Mouse (Mus musculus): ENCODE measurements at regions not wholly inside any gene's neighbourhood (a gene's known extent, or its start where the extent isn't known, plus 50 kb on each side); places are given as distances from the start of the nearest gene placed in this dataset.
A peak's percentile ranks its signal among the peaks of the same experiment; 100 is the strongest.

GRCm38 (mm10) chr3:132006191-132006590 is 78.9 kb upstream of the Dkk2 start:
- no peaks in the 10 kb centered on the region for H3K9me3 ChIP-seq (replicated peaks)
- H3K9ac ChIP-seq, result no peak overlapping the region
- peaks cover 9% of the 10 kb centered on the region for H3K4me1 ChIP-seq
- no peaks in the 10 kb centered on the region for H3K27me3 ChIP-seq
- H3K4me2 ChIP-seq, result no peak overlapping the region
- H3K4me3 ChIP-seq, result no peak overlapping the region
- H3K27ac ChIP-seq, result no peak overlapping the region
- WGBS, result 25% methylated on average over 7 of the region's 7 CpGs
- H3K36me3 ChIP-seq (ENCODE audit: poor library complexity, severe bottlenecking), result no peaks in the 10 kb centered on the region
- peak; percentile 48; the same call in 1 of the 2 replicates for ATAC-seq

- H3K9me3 ChIP-seq (replicated peaks), result no peaks in the 10 kb centered on the region
- no peak overlapping the region for H3K27ac ChIP-seq
- no peak overlapping the region for H3K9ac ChIP-seq
- no peaks in the 10 kb centered on the region for H3K27me3 ChIP-seq
- no peak overlapping the region for H3K4me2 ChIP-seq
- H3K4me3 ChIP-seq, result no peak overlapping the region
- H3K36me3 ChIP-seq (ENCODE audit: poor library complexity, severe bottlenecking), result no peaks in the 10 kb centered on the region
- peak; percentile 60 for ATAC-seq
- WGBS, result 64% methylated on average over 11 of the region's 11 CpGs
- H3K4me1 ChIP-seq, result peaks cover 9% of the 10 kb centered on the region
Observed at GRCm38 (mm10) chr3:132006912-132007311, 78.2 kb upstream of the Dkk2 start.

- H3K4me3 ChIP-seq, result no peak overlapping the region
- no peaks in the 10 kb centered on the region for H3K27me3 ChIP-seq
- peaks cover 9% of the 10 kb centered on the region for H3K4me1 ChIP-seq
- 81% methylated on average over 4 of the region's 4 CpGs for WGBS
- no peaks in the 10 kb centered on the region for H3K36me3 ChIP-seq (ENCODE audit: poor library complexity, severe bottlenecking)
- H3K27ac ChIP-seq, result no peak overlapping the region
- H3K9ac ChIP-seq, result no peak overlapping the region
- no peak for ATAC-seq
- H3K4me2 ChIP-seq, result no peak overlapping the region
- no peaks in the 10 kb centered on the region for H3K9me3 ChIP-seq (replicated peaks)
Observed at GRCm38 (mm10) chr3:132007356-132007755, 77.7 kb upstream of the Dkk2 start.

GRCm38 (mm10) chr3:132015205-132015604 is 69.9 kb upstream of the Dkk2 start:
- 20% methylated on average over 6 of the region's 6 CpGs for WGBS
- 0 out of 2 replicates have a peak overlapping the region, but pooled peaks have one; percentile 16 for H3K4me2 ChIP-seq
- peak; percentile 11; the same call in 1 of the 2 replicates for ATAC-seq

GRCm38 (mm10) chr3:132017485-132018261 is 67.4 kb upstream of the Dkk2 start:
- Histone ChIP-seq H3K9ac (no peak overlapping the region), H3K4me3 (no peak overlapping the region), H3K27ac (0 out of 2 replicates have a peak overlapping the region, but pooled peaks have one; percentile 35), H3K36me3 (ENCODE audit: poor library complexity, severe bottlenecking) (no peaks in the 10 kb centered on the region), H3K4me1 (peaks cover 28% of the 10 kb centered on the region), H3K9me3 (replicated peaks) (no peaks in the 10 kb centered on the region), H3K27me3 (no peaks in the 10 kb centered on the region), H3K4me2 (peak overlapping the region; percentile 39)
- ATAC-seq, result peak; percentile 66
- 8% methylated on average over 15 of the region's 15 CpGs for WGBS

More at GRCm38 (mm10) chr3:132015205-132015604, 69.9 kb upstream of the Dkk2 start:
- peak overlapping the region; percentile 48 for H3K27ac ChIP-seq
- no peaks in the 10 kb centered on the region for H3K36me3 ChIP-seq (ENCODE audit: poor library complexity, severe bottlenecking)
- H3K4me3 ChIP-seq, result no peak overlapping the region
- peaks cover 28% of the 10 kb centered on the region for H3K4me1 ChIP-seq
- H3K9me3 ChIP-seq (replicated peaks), result no peaks in the 10 kb centered on the region
- H3K9ac ChIP-seq, result no peak overlapping the region
- no peaks in the 10 kb centered on the region for H3K27me3 ChIP-seq

- Histone ChIP-seq H3K4me3 (no peak overlapping the region), H3K9me3 (replicated peaks) (no peaks in the 10 kb centered on the region), H3K36me3 (ENCODE audit: poor library complexity, severe bottlenecking) (no peaks in the 10 kb centered on the region), H3K4me1 (peaks cover 28% of the 10 kb centered on the region), H3K27me3 (no peaks in the 10 kb centered on the region), H3K4me2 (no peak overlapping the region), H3K27ac (no peak overlapping the region), H3K9ac (no peak overlapping the region)
- WGBS, result 11% methylated on average over 2 of the region's 2 CpGs
- peak; percentile 90 for ATAC-seq
Observed at GRCm38 (mm10) chr3:132018505-132018904, 66.6 kb upstream of the Dkk2 start.

GRCm38 (mm10) chr3:132022032-132022431 is 63.1 kb upstream of the Dkk2 start:
- WGBS, result 89% methylated on average over 4 of the region's 4 CpGs
- no peaks in the 10 kb centered on the region for H3K27me3 ChIP-seq

GRCm38 (mm10) chr3:132023342-132023741 is 61.8 kb upstream of the Dkk2 start:
- Histone ChIP-seq H3K4me2 (no peak overlapping the region), H3K9me3 (replicated peaks) (no peaks in the 10 kb centered on the region), H3K27ac (no peak overlapping the region), H3K9ac (no peak overlapping the region), H3K27me3 (no peaks in the 10 kb centered on the region), H3K4me1 (peaks cover 9% of the 10 kb centered on the region), H3K4me3 (no peak overlapping the region), H3K36me3 (ENCODE audit: poor library complexity, severe bottlenecking) (no peaks in the 10 kb centered on the region)
- ATAC-seq, result no peak
- WGBS, result 88% methylated on average over 6 of the region's 6 CpGs

More at GRCm38 (mm10) chr3:132022032-132022431, 63.1 kb upstream of the Dkk2 start:
- Histone ChIP-seq H3K4me2 (no peak overlapping the region), H3K9ac (no peak overlapping the region), H3K36me3 (ENCODE audit: poor library complexity, severe bottlenecking) (no peaks in the 10 kb centered on the region), H3K27ac (no peak overlapping the region), H3K4me1 (peaks cover 18% of the 10 kb centered on the region), H3K9me3 (replicated peaks) (no peaks in the 10 kb centered on the region), H3K4me3 (no peak overlapping the region)
- no peak for ATAC-seq

- H3K9me3 ChIP-seq (replicated peaks), result no peaks in the 10 kb centered on the region
- 92% methylated on average over 3 of the region's 3 CpGs for WGBS
- H3K4me2 ChIP-seq, result no peak overlapping the region
- no peak overlapping the region for H3K27ac ChIP-seq
- no peak overlapping the region for H3K4me3 ChIP-seq
- no peak for ATAC-seq
- no peak overlapping the region for H3K9ac ChIP-seq
- H3K4me1 ChIP-seq, result peaks cover 10% of the 10 kb centered on the region; the same call in 1 of the 2 replicates
- no peaks in the 10 kb centered on the region for H3K36me3 ChIP-seq (ENCODE audit: poor library complexity, severe bottlenecking)
- H3K27me3 ChIP-seq, result no peaks in the 10 kb centered on the region
Observed at GRCm38 (mm10) chr3:132029112-132029511, 56.0 kb upstream of the Dkk2 start.

- Histone ChIP-seq H3K4me1 (peaks cover 15% of the 10 kb centered on the region; the same call in 1 of the 2 replicates), H3K4me2 (no peak overlapping the region), H3K9me3 (replicated peaks) (no peaks in the 10 kb centered on the region), H3K4me3 (no peak overlapping the region), H3K36me3 (ENCODE audit: poor library complexity, severe bottlenecking) (no peaks in the 10 kb centered on the region), H3K27ac (no peak overlapping the region), H3K27me3 (no peaks in the 10 kb centered on the region), H3K9ac (no peak overlapping the region)
- peak; percentile 78 for ATAC-seq
- 26% methylated on average over 5 of the region's 5 CpGs for WGBS
Observed at GRCm38 (mm10) chr3:132033078-132033713, 51.9 kb upstream of the Dkk2 start.

- ATAC-seq, result no peak
Observed at GRCm38 (mm10) chr3:132035176-132035575, 49.9 kb upstream of the Dkk2 start.

More at GRCm38 (mm10) chr3:132035176-132035575, 49.9 kb upstream of the Dkk2 start:
- Histone ChIP-seq H3K4me3 (no peak overlapping the region), H3K9ac (no peak overlapping the region), H3K9me3 (replicated peaks) (no peaks in the 10 kb centered on the region), H3K27ac (no peak overlapping the region), H3K4me2 (no peak overlapping the region), H3K27me3 (no peaks in the 10 kb centered on the region), H3K36me3 (ENCODE audit: poor library complexity, severe bottlenecking) (no peaks in the 10 kb centered on the region), H3K4me1 (peaks cover 15% of the 10 kb centered on the region; the same call in 1 of the 2 replicates)
- WGBS, result 85% methylated on average over 2 of the region's 2 CpGs
